Mouse (Mus musculus) adipocyte (in vitro differentiated cells): ENCODE data around the gene Kiz.
A peak's percentile ranks its signal among the peaks of the same experiment; 100 is the strongest.

Experiments
- DNase-seq: peaks from one replicate; pipeline ENCODE4 v3.0.0-alpha.2; 2016; ENCODE audit warnings: low spot score

Gene Kiz

DNA sequence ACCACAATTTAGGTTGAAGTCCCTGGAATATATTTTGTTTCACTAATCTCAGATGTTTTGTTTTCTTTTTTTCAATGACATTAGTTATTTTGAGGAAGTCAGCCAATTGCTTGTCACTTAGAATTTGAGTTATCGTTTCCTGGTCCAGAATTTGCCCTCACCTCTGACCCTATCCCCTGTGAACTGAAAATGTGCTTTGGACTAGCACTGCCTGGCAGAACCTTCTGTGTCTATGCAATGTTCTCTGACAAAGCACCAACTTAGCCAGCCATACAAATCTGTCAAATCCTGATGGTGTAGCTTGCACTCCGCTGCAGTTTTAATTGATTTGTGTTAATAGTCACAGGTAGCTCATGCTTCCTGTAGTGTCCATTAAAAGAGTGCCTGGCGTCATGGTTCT is 10.1 kb downstream of the Kiz start:
- DNase-seq, result peak; percentile 92

DNA sequence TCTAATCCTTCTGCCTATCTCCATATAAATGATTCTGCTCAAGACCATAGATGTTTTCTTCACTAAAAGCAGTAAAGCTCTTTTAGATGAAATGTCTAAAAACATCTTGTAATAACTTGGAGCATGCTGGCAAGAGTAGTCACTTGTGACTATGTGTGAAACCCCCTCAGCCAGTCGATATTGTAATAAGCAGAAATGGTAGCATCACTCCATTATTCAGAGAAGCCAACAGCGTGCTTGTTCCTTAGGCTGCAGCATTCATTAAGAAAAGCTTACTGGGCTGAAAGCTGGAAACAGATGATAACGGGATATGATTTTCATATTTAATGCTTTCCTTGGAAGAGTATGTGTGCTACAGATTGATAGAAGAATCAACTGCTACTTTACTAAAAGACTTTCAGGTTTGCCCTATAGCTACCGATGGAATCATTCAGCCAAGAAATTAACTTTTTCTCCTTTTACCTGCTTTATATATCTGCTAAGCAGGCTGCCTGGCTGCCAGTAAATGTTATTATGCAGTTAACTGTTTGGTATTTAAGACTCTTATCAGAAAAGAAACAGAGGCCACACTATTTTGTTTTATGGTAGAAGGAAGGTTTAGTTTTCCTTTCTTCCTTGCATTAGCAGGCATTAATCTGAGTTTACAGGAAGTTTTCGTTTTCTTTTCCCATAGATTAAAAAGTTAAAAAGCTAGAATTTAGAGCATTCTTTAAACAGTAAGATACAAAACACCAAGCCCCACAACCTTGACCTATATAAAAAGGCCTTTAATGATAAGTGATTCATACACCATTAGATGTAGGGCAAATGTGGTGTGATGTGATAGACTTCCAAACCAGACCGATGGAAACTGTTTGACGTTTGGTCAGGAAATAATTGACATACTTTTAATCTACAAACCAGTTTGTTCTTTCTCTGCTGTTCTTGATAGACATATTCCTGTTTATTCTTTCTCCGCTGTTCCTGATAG is 15.9 kb downstream of the Kiz start:
- no peak for DNase-seq

DNA sequence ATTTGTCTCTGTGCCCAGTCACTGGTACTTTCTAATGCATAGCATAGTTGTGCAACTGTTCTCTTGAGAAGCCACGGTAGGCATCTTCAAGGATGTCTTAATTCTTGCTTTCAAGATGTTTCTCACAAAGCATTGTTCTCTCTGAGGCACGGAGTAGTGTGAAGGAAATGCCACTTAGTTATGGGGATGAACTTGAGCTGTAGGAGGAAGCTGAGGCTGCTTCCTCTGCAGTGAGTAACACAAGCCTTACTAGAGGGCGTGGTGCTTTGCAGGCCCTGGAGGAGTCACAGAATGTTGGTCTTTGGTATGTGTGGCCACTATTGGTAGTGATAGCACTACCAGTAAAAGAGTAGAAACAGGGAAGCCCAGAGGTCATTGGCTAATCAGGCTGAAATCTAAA is 17.0 kb downstream of the Kiz start:
- no peak for DNase-seq

DNA sequence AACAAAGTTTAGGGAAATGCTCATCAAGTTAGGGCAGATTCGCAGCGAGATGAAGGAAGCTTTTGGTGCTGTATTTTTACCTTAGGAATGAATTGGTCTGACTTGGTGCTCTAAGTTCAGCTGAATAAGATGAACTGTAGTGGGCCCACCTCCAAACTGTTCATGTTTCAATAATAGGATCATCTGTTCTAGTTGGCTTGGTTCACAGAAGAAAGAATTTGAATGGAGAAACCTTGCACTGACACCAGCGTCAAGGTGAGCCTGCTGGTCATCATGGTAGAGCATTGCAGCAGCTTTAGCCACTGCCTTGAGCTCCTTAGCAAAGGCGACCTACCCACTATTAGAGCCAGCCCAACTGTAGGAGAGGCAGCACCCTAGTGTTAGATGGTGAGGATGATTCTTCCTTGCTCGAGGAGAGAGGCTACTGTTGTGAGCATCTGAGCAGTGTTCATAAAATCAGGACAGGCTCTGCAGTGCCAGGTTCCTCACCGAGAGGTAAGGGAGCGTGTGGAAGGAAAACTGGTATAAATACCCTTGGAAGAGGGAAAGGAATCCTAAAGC is 18.3 kb downstream of the Kiz start:
- DNase-seq, result no peak

DNA sequence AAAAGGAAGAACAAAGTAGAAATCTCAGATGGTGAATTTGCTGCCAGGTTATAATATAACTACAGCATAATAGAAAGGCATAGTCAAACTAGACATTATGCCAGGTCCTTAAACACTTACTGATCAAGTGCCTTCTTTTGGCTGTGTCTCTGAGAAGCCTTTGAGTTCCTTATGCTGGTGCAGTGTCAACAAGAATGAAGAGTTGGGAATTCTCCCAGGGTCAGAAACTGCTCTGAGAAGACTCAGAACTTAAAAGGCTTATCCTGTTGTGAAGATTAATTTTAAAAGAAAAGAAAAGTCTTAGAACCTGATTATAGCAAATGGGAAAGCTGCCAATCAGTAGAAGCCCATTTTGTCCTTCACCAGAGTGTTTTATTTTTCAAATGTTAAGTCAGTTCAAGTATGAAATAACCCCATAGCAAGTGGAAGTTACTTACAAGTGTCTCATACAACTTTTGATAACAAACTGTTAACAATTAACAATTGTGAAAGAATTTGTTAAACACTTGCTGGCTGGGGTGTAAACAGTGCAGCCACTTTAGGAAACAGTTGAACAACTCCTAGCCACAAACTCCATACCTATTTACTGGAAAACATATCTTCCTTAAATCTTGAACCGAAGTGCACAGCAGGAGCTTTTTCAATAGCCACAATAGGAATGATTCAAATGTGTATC is 21.9 kb downstream of the Kiz start:
- DNase-seq, result no peak

DNA sequence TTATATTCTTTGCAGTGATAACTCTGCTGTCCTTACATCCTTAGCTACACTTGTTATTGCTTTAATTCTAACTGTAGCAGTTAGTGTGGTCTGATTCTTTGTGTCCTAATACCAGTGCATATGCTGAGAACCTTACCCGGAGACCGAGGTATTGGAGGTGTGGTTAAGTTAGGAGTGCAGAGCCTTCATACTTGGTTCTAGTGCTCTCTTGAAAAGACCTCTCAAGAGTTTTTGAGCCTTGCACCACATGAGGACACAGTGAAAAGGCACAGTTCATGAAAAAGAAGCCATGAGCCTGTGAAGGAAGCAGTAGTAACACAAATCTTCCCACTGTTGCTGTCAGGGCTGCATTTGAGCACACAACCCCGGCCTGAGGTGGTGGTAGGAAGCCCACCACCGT is 26.0 kb downstream of the Kiz start:
- no peak for DNase-seq

DNA sequence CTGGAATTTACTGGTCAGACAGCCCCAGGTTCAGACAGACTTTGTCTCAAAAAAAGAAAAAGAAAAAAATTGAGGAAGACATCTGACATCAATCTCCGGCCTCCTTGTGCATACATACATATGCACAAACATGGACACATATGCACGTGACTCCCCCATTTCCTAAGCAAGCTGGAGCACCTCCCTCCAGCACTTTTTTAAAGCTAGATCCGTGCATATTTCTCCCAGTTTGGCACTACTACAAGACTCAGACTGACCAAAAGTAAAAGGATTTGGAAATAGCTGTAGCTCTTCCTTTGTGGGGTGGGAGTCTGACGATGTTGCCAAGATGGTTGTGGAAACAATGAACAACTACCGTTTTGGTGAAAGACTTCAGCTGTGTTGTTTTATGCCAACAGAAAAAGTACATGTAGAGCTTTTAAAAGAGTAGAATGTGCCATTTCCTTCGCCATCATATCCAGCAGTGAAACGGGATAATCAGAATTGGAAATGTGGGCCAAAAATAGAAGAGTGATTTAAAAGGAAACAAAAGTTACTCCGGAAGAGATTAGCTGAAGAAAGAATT is 28.7 kb downstream of the Kiz start:
- no peak for DNase-seq

DNA sequence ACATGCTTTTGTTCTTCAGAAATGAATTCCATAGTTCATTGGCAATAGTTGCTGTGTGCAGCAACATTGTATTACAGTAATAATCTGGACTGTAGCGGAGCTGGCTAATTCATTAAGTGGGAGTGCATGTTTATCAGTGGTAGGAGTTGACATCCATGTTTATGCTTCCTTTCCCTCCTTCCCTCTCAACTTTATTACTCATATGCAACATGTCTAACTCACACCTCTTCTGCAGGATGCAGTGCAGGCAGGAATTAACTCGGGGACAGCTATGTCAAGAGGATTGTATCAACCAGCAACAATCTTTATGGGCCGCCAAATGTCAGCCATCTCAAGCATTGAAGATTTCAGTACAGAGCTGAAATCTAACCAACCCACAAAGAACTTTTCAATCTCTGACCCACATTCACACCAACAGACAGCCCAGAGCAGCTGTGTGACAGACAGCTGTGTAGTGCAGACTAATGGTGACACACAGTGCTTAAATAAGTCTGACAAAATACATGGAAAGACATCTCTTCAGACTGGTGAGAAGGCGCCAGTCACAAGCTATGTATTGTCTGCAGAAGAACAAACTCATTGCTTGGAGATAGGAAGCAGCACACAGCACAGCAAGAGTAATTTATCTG is 33.2 kb downstream of the Kiz start:
- no peak for DNase-seq

DNA sequence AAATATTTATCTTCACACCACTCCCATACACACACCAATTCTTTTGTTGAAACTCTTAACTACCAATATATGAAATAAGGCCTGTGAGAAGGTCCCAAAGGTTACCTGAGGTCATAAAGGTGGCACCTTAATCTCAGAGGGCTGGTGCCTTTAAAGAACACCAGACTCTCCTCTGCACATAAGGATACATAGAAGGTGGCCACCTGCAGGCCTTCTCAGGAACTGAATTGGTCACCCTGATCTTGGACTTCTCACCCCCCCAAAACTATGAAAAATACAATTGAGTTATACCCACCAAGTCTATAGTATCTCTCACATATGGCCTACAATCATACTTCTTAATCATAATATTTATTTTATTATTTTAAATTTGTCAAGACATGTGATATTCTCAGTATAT is 43.3 kb downstream of the Kiz start:
- DNase-seq, result no peak

DNA sequence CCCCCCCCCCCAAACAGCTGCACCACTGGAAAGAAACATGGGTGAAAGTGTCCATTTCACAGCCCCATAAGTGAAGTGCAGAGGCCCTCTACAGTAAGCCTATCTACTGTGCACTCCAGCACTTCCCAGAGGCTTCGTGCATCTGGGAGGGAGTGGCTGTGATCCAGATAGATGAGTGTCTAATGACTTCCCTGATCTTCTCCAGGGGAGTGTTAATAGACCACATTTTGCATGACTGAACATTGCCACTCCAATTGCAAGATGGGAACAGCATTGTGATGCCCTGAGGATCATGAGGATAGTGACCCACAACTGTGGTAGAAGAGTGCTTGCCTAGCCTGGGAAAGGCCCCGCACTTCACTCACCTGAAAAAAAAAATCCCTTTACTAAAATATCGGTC is 60.4 kb downstream of the Kiz start:
- no peak for DNase-seq

DNA sequence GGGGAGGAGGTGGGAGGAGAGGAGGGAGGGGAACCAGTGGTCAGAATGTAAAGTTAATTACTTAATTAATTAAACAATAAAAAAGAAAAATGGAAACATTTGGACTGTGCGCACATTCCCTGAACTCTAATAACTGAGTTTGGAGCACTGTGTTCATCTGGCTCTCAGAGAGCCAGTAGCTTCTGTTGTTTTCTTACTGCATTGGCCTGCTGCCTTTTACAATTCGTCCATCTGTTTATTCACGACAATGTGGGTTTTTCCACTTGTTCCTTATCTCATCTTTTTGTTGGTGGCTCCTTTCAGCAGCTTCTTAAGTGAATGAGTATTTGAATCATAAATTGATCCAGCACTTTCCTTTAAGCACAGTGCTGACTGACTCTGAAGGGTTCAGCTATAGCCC is 62.1 kb downstream of the Kiz start:
- DNase-seq, result no peak

DNA sequence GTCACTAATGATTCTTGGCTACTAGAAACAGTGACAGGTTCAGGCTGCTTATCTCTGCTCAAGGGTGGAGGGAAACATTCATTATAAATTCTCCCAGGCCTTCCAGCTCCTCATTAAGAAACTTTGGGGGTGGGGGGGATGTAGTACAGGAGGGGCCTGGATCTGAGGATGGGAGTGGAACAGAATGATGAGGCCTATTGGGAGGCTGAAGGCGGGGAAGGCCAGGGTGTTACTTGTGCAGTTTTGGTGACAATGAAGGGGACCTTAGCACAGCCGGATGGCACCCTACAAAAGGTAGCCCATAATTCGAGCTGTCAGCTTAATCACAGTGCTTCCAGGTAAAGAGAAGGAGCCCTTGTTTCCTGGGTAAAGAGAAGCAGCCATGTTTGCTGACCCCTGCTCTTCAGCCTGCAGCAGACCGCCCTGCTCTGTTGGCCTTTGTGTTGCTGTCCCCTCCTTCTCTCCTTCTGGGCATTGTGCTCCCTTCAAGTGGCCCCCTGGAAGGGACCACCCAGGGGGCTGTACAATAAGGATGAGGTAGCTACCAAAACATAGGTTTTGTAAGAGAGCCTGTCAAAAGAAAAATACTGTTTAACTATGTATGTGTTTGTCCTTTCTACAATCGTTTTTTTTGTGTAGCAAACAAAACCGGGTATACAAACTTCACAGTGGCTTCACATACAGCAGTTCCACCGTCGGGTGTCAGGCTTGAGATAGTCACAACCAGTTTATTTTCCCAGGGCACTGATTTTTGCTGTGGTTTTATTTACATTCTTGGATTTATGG is 64.9 kb downstream of the Kiz start:
- no peak for DNase-seq

DNA sequence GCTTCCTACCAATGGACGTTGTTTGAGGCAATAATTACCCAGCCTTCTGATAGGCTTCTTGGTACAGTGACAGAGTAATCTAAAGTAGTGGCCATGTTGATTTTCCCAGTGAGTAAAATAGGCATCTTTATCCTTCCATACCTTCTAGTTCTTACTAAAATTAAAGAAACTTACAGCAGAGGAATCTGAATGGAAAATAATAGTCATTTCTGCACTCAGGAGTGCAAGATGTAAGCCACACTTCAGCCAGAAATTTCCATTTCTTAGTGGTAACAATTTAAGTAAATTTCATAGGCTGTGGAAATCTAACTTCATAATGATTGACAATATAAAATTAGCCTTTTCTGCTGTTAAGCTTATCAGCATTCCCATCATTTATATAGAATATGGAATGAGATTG is 69.6 kb downstream of the Kiz start:
- no peak for DNase-seq

DNA sequence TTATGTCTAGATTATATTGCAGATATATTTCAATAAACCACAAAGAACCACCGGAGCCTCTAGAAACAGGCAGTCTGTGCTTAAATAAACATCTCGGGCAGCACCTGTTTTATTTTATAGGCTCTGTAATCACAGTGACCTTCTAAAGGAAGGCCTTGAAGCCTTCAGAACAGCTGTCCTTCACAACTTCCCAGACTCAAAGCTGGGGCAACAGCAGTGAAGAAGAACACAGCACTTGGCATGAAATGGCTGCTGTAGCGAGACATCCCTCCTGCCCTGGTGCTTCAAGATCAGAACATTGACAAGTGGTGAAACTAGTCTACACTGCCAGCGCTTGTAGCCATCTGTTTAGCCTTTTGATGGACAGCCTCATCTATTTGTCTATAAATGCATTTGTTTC is 70.2 kb downstream of the Kiz start:
- DNase-seq, result no peak

DNA sequence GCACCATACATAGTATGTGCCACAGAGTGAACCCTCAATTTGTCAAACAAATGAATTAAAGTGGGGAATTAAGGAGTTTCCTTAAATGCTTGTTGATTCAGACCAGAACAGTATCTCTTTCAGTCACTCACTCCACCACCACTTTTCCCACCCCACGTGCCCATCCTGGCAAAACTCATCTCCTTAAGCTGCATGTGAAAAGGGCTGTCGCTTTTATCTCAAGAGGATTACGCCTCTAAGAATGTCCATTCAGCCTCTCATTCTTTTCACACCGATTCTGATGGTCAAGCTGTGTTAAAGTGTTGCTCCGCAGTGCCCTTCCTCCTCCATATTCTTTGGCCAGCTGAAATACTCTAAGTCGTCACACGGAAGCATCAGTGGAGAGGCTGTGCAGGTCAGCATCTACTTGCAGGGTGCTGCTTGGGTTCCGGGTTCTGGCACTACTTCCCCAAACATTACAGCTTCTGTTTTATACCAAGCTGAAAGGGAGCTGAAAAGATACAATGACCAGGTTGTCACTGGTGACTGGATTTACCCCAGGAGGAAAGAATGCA is 92.6 kb downstream of the Kiz start:
- no peak for DNase-seq

DNA sequence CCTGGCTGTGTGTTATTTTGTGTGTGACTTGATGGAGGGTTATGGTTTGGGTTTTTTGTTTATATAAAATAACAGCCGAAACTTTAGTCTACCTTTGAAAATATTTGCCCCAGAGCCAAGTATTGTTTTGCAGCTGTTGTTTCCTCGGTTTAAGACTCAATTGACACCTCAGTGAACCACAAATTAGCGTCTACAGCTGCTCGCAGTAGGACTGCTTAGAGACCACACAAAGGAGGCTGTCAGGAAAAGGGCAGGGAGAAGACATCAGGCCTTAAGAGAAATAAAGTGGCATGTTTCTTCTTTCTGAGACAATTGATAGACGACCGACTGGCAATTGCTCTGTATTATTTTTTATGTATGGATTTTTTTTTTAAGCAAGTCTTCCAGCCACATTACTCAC is 100.7 kb downstream of the Kiz start:
- DNase-seq, result no peak

DNA sequence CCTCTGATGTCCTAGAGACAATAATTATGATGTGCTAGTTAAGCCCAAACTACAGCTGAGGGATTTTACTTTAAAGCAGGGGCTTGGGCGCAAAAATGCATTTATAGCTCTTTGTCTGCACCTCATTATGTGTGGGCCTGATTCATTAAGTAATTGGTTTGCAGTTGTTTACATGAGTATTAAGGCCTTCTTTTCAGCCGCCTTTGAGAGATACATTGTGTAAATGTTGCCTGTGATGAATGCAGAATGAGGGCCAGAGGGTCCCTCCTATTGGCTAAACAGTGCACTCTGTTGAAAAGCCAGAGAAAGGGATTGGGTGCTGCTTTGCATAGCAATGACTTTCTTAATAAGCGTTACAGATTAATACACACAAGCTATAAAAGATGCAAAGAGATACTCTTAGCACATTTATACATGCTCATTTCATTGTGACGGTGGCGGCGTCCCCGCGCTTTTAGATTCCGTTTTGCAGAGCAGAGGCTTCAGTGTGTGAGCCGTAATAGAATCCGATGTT is 102.8 kb downstream of the Kiz start:
- no peak for DNase-seq

DNA sequence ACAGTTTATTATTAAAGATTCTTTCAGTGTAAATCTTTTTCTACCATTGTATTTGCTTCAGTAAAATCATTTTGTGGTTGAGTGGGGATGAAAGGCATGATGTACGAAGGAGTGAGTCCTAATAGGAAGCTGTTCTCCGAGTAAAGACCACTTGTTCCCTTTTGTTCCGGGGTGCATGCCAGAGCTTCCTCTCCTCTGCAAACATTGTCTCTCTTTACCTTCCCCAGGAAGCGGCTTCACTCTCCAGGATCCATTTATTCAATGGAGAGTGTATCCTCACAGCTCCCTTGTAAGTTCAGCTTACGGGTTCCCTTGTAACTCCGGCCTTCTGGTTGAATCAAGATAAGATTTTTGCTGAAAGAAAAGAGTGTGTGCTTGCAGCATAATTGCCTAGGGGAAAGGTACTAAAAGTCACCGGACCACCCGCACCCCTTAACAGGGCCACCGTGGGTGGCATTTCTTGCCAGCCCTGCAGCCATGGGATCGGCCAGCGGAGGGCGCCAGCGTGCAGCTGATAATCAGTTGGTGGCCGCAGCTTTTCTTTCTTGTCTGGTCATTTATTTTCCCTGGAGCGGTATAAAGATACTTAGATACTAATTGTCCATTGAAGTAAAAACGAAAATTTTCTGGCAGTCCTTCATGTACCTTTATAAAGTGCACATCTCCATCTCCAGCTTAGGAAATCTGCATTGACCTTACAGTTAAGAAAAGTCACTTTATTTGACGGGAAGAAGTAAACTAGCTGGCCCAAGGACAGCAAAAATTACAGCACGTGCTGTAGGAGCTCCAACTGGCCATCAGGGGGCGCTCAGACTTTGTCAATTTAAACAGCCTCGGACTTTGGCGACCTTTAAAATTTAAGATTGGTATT is 103.5 kb downstream of the Kiz start:
- peak; percentile 83 for DNase-seq

DNA sequence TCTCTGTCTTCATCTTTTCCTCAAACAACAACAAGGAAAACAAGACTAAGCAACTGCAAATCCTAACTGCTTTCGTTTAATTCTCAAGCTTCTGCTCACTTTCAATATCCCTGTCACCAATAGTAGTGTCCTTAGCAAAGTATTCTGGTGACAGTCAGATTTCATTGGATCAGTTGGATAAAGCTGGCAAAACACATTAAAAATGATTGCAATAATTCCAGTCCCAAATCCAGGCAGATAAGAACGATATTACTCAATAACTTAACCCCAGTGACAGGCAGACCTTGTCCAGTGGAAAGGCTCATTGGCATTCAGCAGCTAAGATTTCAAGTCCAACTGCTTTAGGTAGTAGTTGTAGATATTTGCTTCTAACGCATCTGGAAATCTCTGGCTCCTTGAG is 119.4 kb downstream of the Kiz start:
- DNase-seq, result no peak

DNA sequence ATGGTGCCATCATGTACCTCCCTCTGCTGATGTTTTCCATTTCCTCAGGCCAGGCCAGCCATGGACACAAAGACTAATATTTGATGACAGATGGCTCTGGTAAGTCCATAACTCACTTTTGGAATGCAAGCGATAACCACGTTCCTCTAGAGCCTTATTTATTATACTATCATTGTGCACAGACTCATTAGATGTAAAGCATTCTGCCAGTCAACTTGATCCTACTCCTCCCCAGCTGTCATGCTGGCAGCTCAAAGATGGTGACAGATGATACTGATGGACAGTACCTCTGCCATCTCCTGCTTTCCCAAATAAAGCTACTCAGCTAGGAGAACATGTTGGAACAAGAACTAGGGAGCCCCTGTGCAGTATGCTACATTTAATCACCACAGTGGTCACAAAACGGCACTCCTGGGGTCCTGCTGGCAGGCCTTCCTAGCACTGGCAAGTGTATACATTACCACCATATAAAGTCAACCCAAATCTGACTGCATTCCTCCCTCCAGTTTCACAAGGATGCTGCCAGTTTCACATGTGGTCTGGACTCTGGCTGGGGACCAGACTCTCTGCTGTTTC is 119.9 kb downstream of the Kiz start:
- DNase-seq, result no peak
